Mouse (Mus musculus) heart, adult 2 months (tissue): ENCODE data around the gene Olfml3. TPM values are rescaled to one million over a fixed set of nuclear protein-coding genes. Genes with fewer than 3 reads are reported as not detected.
A peak's percentile ranks its signal among the peaks of the same experiment; 100 is the strongest.

Experiments used
- DNase-seq, 2 experiments: peaks; one replicate each; pipeline ENCODE4 v3.0.0; 2021
- H3K27ac ChIP-seq: fragments of 200-600 bp; 2 replicates; pipeline ENCODE4 v1.8.1; 2022
- H3K27me3 ChIP-seq: fragments of 200-500 bp; 2 replicates; pipeline ENCODE4 v1.6.1; 2012; ENCODE audit warnings: mild to moderate bottlenecking, low read length, inconsistent platforms, mixed read lengths; ENCODE audit not compliant: control insufficient read depth, insufficient read depth
- H3K36me3 ChIP-seq: fragments of 200-500 bp; 2 replicates; pipeline ENCODE4 v1.6.1; 2012; ENCODE audit warnings: low read length, inconsistent platforms; ENCODE audit not compliant: control insufficient read depth, insufficient read depth
- H3K4me1 ChIP-seq: fragments of 200-500 bp; 2 replicates; pipeline ENCODE4 v1.6.1; 2011; ENCODE audit warnings: low read length; ENCODE audit not compliant: control insufficient read depth, insufficient read depth
- H3K4me3 ChIP-seq: fragments of 200-600 bp; 2 replicates; pipeline ENCODE4 v1.8.1; 2022
- H3K79me2 ChIP-seq: fragments of 200-500 bp; replicated peaks from 2 replicates; pipeline ENCODE4 v1.6.1; 2012; ENCODE audit warnings: mild to moderate bottlenecking, inconsistent platforms, low read length, moderate library complexity, mixed read lengths; ENCODE audit not compliant: control insufficient read depth, insufficient read depth
- H3K9ac ChIP-seq: fragments of 200-500 bp; 2 replicates; pipeline ENCODE4 v1.6.1; 2012; ENCODE audit warnings: low read depth, mild to moderate bottlenecking, control low read depth, inconsistent platforms, low read length, mixed read lengths
- CTCF ChIP-seq: fragments of 200-600 bp; IDR thresholded peaks from 2 replicates; pipeline ENCODE4 v1.8.1; 2022; ENCODE audit warnings: antibody characterized with exemption, mild to moderate bottlenecking, moderate library complexity
- EP300 ChIP-seq: fragments of 200-500 bp; IDR thresholded peaks from 2 replicates; pipeline ENCODE4 v1.6.1; 2011; ENCODE audit warnings: low read depth, low read length, control low read depth; ENCODE audit not compliant: insufficient read depth
- POLR2A ChIP-seq: fragments of 200-500 bp; IDR thresholded peaks from 2 replicates; pipeline ENCODE4 v1.6.1; 2011; ENCODE audit warnings: mild to moderate bottlenecking, low read depth, low read length, control low read depth; ENCODE audit not compliant: insufficient read depth
- WGBS: fragments of 180-500 bp; shearing (Covaris S2); methylation state at CpG from one replicate; pipeline ENCODE4 v1.1.7; 2018; 5-methylcytosine and 5-hydroxymethylcytosine counted together
- intact Hi-C: fragments of 180-260 bp; cut with DNase I; formaldehyde crosslinking; loops from one replicate; pipeline ENCODE4 v1.15.1; 2025
- long read RNA-seq: library from polyadenylated mRNA; stranded (forward); transcript quantifications from one replicate; pipeline ENCODE4 v2.0.0, GENCODE M21; 2021
- polyA plus RNA-seq: library from polyadenylated mRNA; depleted of rRNA; stranded (reverse); fragments of >200 nt; gene quantifications from 2 replicates; pipeline ENCODE4 v1.2.3, GENCODE M21; 2012; rRNA removed
- total RNA-seq, 2 experiments: library from RNA; stranded (reverse); gene quantifications; 2 replicates each; pipeline ENCODE4 v1.2.3; 2021

Gene Olfml3
- 1 to 10 TPM; 5.7 to 6.0 TPM for total RNA-seq
- polyA plus RNA-seq: 11.7 and 12.8 TPM in 2 replicates
- long read RNA-seq, full-length matches to known transcripts: 8 of 9 reads
- long read RNA-seq, partial matches to known transcripts: 0 of 9 reads
- long read RNA-seq, other reads (novel, unspliced or antisense): 1 of 9 reads

DNA sequence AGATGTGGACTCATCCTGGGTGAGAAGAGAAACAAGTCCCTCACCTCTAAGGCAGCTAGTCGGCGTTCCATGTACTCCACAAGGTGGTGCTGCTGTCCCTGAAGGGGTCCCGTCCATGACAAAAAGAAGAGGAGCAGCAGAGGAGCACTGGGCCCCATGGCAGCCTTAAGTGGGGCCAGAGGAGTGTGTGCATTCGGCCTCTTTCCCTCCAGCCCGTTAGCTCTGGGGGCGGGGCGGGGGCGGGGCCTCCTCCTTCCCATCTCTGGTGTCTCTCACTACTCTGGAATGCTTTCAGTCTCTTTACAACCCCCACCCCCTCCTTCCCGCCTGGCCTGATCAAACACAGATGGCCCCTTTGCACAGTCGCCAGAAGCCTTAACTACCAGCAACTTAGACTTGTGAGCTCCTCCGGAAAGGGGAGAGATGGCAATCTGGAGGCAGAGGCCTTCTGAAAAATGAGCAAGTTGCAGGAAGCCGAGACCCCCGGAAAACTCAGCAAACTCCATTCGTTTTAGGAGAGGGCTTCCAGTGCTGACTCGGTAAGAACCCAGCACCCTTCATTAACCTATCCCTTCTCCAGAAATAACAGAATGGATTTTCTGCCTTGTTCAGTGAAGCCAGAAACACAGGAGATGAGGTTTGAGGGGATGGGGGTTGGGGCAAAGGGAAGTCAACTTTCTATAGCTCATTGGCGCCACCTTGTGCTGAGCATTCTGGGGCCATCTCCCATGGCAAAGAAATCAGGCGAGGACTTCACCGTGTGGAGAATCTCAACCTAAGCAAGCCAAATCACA, at the start of gene Olfml3:
TSS of gene Olfml3 (minus strand) at position 224 of the 794 bp plus-strand sequence.
- Histone ChIP-seq H3K9ac (peak within 1 kb of the TSS; percentile 58), H3K27ac (peak within 1 kb of the TSS; percentile 47), H3K4me1 (peaks cover 11% of the 10 kb centered on the region), H3K36me3 (no peaks in the 10 kb centered on the region), H3K79me2 (no peaks in the 10 kb centered on the region), H3K27me3 (no peaks in the 10 kb centered on the region), H3K4me3 (peak within 1 kb of the TSS; percentile 47)
- intact Hi-C loops: loop anchor here (1.0 to 5.0 kb wide), 4 partner anchors 71 to 345 kb away; partner anchors contain the start of genes Ap4b1, Dclre1b and Gm43064
- 1% methylated on average over 18 of the region's 18 CpGs for WGBS
- peak; percentile 70 for TF ChIP-seq POLR2A
- TF ChIP-seq CTCF: peak; percentile 88
- TF ChIP-seq EP300: peak; percentile 73
- DNase-seq: peak; percentile 85 to 90

GRCm38 (mm10) chr3:103787225-103787624, 49.4 kb upstream of the Olfml3 start:
- Histone ChIP-seq H3K36me3 (peaks cover 37% of the 10 kb centered on the region), H3K4me3 (0 out of 2 replicates have a peak overlapping the region, but pooled peaks have one; percentile 1), H3K79me2 (peaks cover 9% of the 10 kb centered on the region), H3K27ac (peak overlapping the region; percentile 10), H3K4me1 (peaks cover 28% of the 10 kb centered on the region), H3K27me3 (no peaks in the 10 kb centered on the region), H3K9ac (no peak overlapping the region)
- 32% methylated on average over 7 of the region's 7 CpGs for WGBS
- intact Hi-C loops: no loop called here
- DNase-seq: no peak
- TF ChIP-seq POLR2A: no peak
- TF ChIP-seq EP300: no peak
- TF ChIP-seq CTCF: no peak

DNA sequence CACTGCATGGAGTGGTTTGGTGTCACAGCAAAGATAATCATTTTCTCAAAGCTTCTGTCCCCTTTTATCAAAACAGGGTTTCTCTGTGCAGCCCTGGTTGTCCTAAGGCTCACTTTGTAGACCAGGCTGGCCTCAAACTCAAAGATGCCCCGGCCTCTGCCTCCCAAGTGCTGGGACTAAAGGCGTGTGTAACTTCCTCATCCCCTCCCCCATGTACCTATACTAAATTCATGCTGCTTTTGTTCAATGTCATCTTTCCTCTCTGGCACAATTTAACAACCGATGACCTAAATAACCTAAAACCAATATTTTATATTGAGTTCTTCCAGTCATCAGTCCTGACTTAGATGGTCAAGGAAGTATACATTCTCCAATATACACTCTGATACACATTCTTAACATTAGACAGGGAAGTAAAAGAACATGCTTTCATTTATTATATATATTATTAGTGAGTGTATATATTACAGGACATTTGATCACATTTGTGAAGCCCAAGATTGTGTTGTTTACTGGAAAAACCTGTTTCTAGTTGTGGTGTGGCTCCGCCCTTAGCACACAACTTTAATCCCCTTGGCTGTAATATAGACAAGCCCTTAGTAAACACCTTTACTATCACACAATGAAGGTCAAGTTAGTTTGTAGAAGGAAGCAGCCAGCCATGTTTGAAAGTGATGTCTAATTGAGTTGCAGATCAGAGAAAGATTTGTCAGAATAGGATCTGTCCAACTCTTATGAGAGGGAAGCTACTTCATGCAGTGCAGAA, 45.2 kb upstream of the Olfml3 start:
- WGBS: 75% methylated on average over 4 of the region's 4 CpGs
- DNase-seq: no peak

DNA sequence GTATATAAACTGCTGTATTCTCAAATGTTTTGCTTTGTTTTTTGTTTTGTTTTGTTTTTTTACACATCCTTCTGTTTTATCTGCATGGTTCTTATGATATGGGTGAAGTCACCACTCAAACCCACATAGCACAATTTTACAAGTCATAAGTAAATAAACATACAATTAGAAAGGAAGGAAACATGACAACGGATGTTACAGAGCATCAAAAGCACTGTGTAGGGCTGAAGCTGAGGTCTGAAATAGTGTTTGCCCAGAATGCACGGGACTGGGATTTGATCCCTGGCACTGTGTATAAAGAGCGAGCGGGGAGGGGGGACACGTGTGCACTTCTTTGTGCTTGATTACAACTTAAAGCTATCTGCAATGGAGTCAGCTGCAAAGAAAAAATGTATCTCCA, 43.0 kb upstream of the Olfml3 start:
- 43% methylated on average over 5 of the region's 5 CpGs for WGBS
- Histone ChIP-seq H3K79me2 (peaks cover 22% of the 10 kb centered on the region), H3K27me3 (no peaks in the 10 kb centered on the region), H3K36me3 (peaks cover 36% of the 10 kb centered on the region), H3K4me1 (peaks cover 24% of the 10 kb centered on the region), H3K9ac (no peak overlapping the region), H3K27ac (no peak overlapping the region), H3K4me3 (no peak overlapping the region)
- no peak for DNase-seq
- intact Hi-C loops: no loop called here
- TF ChIP-seq CTCF: no peak
- TF ChIP-seq POLR2A: no peak
- no peak for TF ChIP-seq EP300

More for the DNA sequence above, 45.2 kb upstream of the Olfml3 start:
- TF ChIP-seq POLR2A (no peak), CTCF (no peak), EP300 (no peak)
- H3K79me2 ChIP-seq: peaks cover 18% of the 10 kb centered on the region
- intact Hi-C loops: no loop called here
- H3K36me3 ChIP-seq: peaks cover 39% of the 10 kb centered on the region
- no peak overlapping the region for H3K27ac ChIP-seq
- no peaks in the 10 kb centered on the region for H3K27me3 ChIP-seq
- H3K4me3 ChIP-seq: no peak overlapping the region
- H3K4me1 ChIP-seq: peaks cover 34% of the 10 kb centered on the region
- H3K9ac ChIP-seq: no peak overlapping the region

GRCm38 (mm10) chr3:103780271-103780670, 42.5 kb upstream of the Olfml3 start:
- WGBS: 66% methylated on average over 3 of the region's 3 CpGs
- DNase-seq: no peak
- peaks cover 36% of the 10 kb centered on the region for H3K36me3 ChIP-seq
- H3K27me3 ChIP-seq: no peaks in the 10 kb centered on the region
- intact Hi-C loops: no loop called here
- no peak overlapping the region for H3K4me3 ChIP-seq
- H3K79me2 ChIP-seq: peaks cover 22% of the 10 kb centered on the region
- peaks cover 23% of the 10 kb centered on the region for H3K4me1 ChIP-seq
- H3K27ac ChIP-seq: no peak overlapping the region
- TF ChIP-seq POLR2A (no peak), EP300 (no peak), CTCF (no peak)
- no peak overlapping the region for H3K9ac ChIP-seq

- DNase-seq: no peak
- intact Hi-C loops: no loop called here
- no peak overlapping the region for H3K27ac ChIP-seq
Measured at GRCm38 (mm10) chr3:103779183-103779582, 41.4 kb upstream of the Olfml3 start.

More at GRCm38 (mm10) chr3:103779183-103779582, 41.4 kb upstream of the Olfml3 start:
- Histone ChIP-seq H3K79me2 (peaks cover 22% of the 10 kb centered on the region), H3K9ac (no peak overlapping the region), H3K4me1 (peaks cover 18% of the 10 kb centered on the region), H3K27me3 (no peaks in the 10 kb centered on the region), H3K36me3 (peaks cover 35% of the 10 kb centered on the region), H3K4me3 (no peak overlapping the region)
- WGBS: 50% methylated on average over 7 of the region's 7 CpGs
- TF ChIP-seq EP300: no peak
- no peak for TF ChIP-seq CTCF
- no peak for TF ChIP-seq POLR2A
